Mouse (Mus musculus) MEL (cell line): ENCODE measurements at regions not wholly inside any gene's neighbourhood (a gene's known extent, or its start where the extent isn't known, plus 50 kb on each side); places are given as distances from the start of the nearest gene placed in this dataset.

Experiments used
- DNase-seq: peaks from one replicate; pipeline ENCODE4 v3.0.0; 2011; ENCODE audit warnings: low read depth, low spot score
- H3K27ac ChIP-seq: 2 replicates; pipeline ENCODE4 v1.5.1; 2012; ENCODE audit warnings: low read depth, mild to moderate bottlenecking, control low read depth, low read length, moderate library complexity; ENCODE audit not compliant: control insufficient read depth
- H3K27me3 ChIP-seq, 2 experiments: fragments of 150-350 bp in 1 of 2; sonication (generic) in 1 of 2; 2 replicates each; pipeline ENCODE4 v1.6.1; 2012; ENCODE audit warnings: low read length in 2 of 2, mild to moderate bottlenecking in 2 of 2, improper control_type of control experiment in 1 of 2, moderate library complexity in 1 of 2; ENCODE audit not compliant: insufficient read depth in 2 of 2, control insufficient read depth in 1 of 2
- H3K36me3 ChIP-seq, 2 experiments: 2 replicates each; pipeline ENCODE4 v1.6.1; 2012 to 2014; ENCODE audit warnings: low read length in 2 of 2, improper control_type of control experiment in 1 of 2, inconsistent platforms in 1 of 2, mild to moderate bottlenecking in 1 of 2; ENCODE audit not compliant: insufficient read depth in 2 of 2, control insufficient read depth in 1 of 2
- H3K4me1 ChIP-seq, 2 experiments: fragments of 150-350 bp in 1 of 2; sonication (generic) in 1 of 2; 2 replicates each; pipeline ENCODE4 v1.6.1; 2012; ENCODE audit warnings: low read length in 2 of 2, improper control_type of control experiment in 1 of 2, mild to moderate bottlenecking in 1 of 2; ENCODE audit not compliant: insufficient read depth in 2 of 2, control insufficient read depth in 1 of 2
- H3K4me3 ChIP-seq, 2 experiments: fragments of 150-350 bp in 1 of 2; sonication (generic) in 1 of 2; 2 replicates each; pipeline ENCODE4 v1.5.1; 2012; ENCODE audit warnings: low read depth in 2 of 2, low read length in 2 of 2, mild to moderate bottlenecking in 2 of 2, moderate library complexity in 2 of 2, control low read depth in 1 of 2, improper control_type of control experiment in 1 of 2; ENCODE audit not compliant: control insufficient read depth in 1 of 2, insufficient read depth in 1 of 2
- H3K79me2 ChIP-seq: 2 replicates; pipeline ENCODE4 v1.6.1; 2012; ENCODE audit warnings: mild to moderate bottlenecking, low read length, moderate library complexity; ENCODE audit not compliant: control insufficient read depth, poor library complexity, insufficient read depth
- H3K9ac ChIP-seq: 2 replicates; pipeline ENCODE4 v1.6.1; 2012; ENCODE audit warnings: low read depth, mild to moderate bottlenecking, control low read depth, low read length, moderate library complexity; ENCODE audit not compliant: control insufficient read depth, poor library complexity, severe bottlenecking
- H3K9me3 ChIP-seq: fragments of 150-350 bp; sonication (generic); replicated peaks from 2 replicates; pipeline ENCODE4 v1.6.1; 2012; ENCODE audit warnings: mild to moderate bottlenecking, low read length, improper control_type of control experiment, moderate library complexity; ENCODE audit not compliant: insufficient read depth
- BHLHE40 ChIP-seq: IDR thresholded peaks from 2 replicates; pipeline ENCODE4 v1.6.1; 2012; ENCODE audit warnings: low read depth, mild to moderate bottlenecking, inconsistent platforms, low read length, improper control_type of control experiment, borderline replicate concordance
- CHD2 ChIP-seq: IDR thresholded peaks from 2 replicates; pipeline ENCODE4 v1.6.1; 2011; ENCODE audit warnings: low read length, improper control_type of control experiment
- KAT2A ChIP-seq: conservative IDR thresholded peaks from 2 replicates; pipeline ENCODE4 v1.6.1; 2012; ENCODE audit warnings: low read depth, low read length, improper control_type of control experiment, inconsistent platforms
- MAFK ChIP-seq: IDR thresholded peaks from 2 replicates; pipeline ENCODE4 v1.6.1; 2011; ENCODE audit warnings: low read depth, mild to moderate bottlenecking, low read length, improper control_type of control experiment, borderline replicate concordance
- MAZ ChIP-seq: IDR thresholded peaks from 2 replicates; pipeline ENCODE4 v1.6.1; 2012; ENCODE audit warnings: low read depth, mild to moderate bottlenecking, inconsistent platforms, low read length, improper control_type of control experiment
- NELFE ChIP-seq: IDR thresholded peaks from 2 replicates; pipeline ENCODE4 v1.6.1; 2011; ENCODE audit warnings: low read depth, low read length, improper control_type of control experiment
- POLR2A ChIP-seq, 2 experiments: IDR thresholded peaks; 2 replicates each; pipeline ENCODE4 v1.6.1; 2011 to 2012; ENCODE audit warnings: low read length in 2 of 2, mild to moderate bottlenecking in 2 of 2, control low read depth in 1 of 2, improper control_type of control experiment in 1 of 2, low read depth in 1 of 2, moderate library complexity in 1 of 2; ENCODE audit not compliant: control insufficient read depth in 1 of 2, insufficient read depth in 1 of 2, poor library complexity in 1 of 2
- USF2 ChIP-seq, 2 experiments: IDR thresholded peaks; 2 replicates each; pipeline ENCODE4 v1.6.1; 2011 to 2012; ENCODE audit warnings: improper control_type of control experiment in 2 of 2, low read length in 2 of 2, borderline replicate concordance in 1 of 2, inconsistent platforms in 1 of 2, low read depth in 1 of 2, mild to moderate bottlenecking in 1 of 2; ENCODE audit not compliant: insufficient read depth in 1 of 2
- ZC3H11A ChIP-seq: IDR thresholded peaks from 2 replicates; pipeline ENCODE4 v1.6.1; 2012; ENCODE audit warnings: low read depth, mild to moderate bottlenecking, inconsistent platforms, low read length, improper control_type of control experiment
- ZKSCAN1 ChIP-seq: IDR thresholded peaks from 2 replicates; pipeline ENCODE4 v1.6.1; 2012; ENCODE audit warnings: low read depth, mild to moderate bottlenecking, inconsistent platforms, low read length, improper control_type of control experiment, moderate library complexity
- ZMIZ1 ChIP-seq: IDR thresholded peaks from 2 replicates; pipeline ENCODE4 v1.6.1; 2012; ENCODE audit warnings: low read depth, mild to moderate bottlenecking, inconsistent platforms, low read length, improper control_type of control experiment, moderate library complexity

GRCm38 (mm10) chr1:31380312-31380711 is 157.7 kb downstream of the Pih1d3 start (continued):
- TF ChIP-seq POLR2A (IDR thresholded peaks at IDR 0.05; ENCODE audit: control insufficient read depth in 1 of 2, insufficient read depth in 1 of 2, low read depth in 1 of 2, low read length in 2 of 2, poor library complexity in 1 of 2) = no peak

- Histone ChIP-seq H3K27ac (no peak overlapping the region), H3K4me3 (no peak overlapping the region), H3K9me3 (no peaks in the 10 kb centered on the region), H3K27me3 (no peaks in the 10 kb centered on the region), H3K36me3 (no peaks in the 10 kb centered on the region), H3K4me1 (no peaks in the 10 kb centered on the region), H3K9ac (no peak overlapping the region), H3K79me2 (no peaks in the 10 kb centered on the region)
- TF ChIP-seq ZMIZ1 (no peak), MAFK (no peak), BHLHE40 (no peak), ZC3H11A (no peak), CHD2 (no peak), NELFE (no peak), USF2 (IDR thresholded peaks at IDR 0.05; ENCODE audit: borderline replicate concordance in 1 of 2, insufficient read depth in 1 of 2, low read depth in 1 of 2, low read length in 2 of 2) (no peak), ZKSCAN1 (no peak), MAZ (no peak), KAT2A (no peak)
- DNase-seq = no peak
Observed at GRCm38 (mm10) chr1:31382192-31382591, 159.6 kb downstream of the Pih1d3 start.
